Mouse (Mus musculus) erythroblast, embryonic 14.5 days (primary cell): ENCODE data around the gene Zfp667. TPM values are rescaled to one million over a fixed set of nuclear protein-coding genes. Genes with fewer than 3 reads are reported as not detected.
"Not testable (repeated sequence)": the region's sequence is repeated elsewhere in the genome, so short reads cannot be mapped to it uniquely, and the experiment has no call there.

ENCODE experiments used
- H3K27me3 ChIP-seq: 2 replicates; pipeline ENCODE4 v1.6.1; 2012; ENCODE audit warnings: inconsistent platforms; ENCODE audit not compliant: control insufficient read depth
- H3K36me3 ChIP-seq: 2 replicates; pipeline ENCODE4 v1.6.1; 2012; ENCODE audit warnings: mild to moderate bottlenecking, inconsistent platforms; ENCODE audit not compliant: control insufficient read depth
- H3K4me1 ChIP-seq: 2 replicates; pipeline ENCODE4 v1.6.1; 2012; ENCODE audit warnings: inconsistent platforms; ENCODE audit not compliant: control insufficient read depth
- H3K4me3 ChIP-seq: replicated peaks from 2 replicates; pipeline ENCODE3; 2012; ENCODE audit warnings: moderate library complexity, mild to moderate bottlenecking, inconsistent platforms
- H3K9me3 ChIP-seq: 2 replicates; pipeline ENCODE4 v1.6.1; 2012; ENCODE audit warnings: low read length, inconsistent platforms, mixed read lengths; ENCODE audit not compliant: control insufficient read depth
- GATA1 ChIP-seq: IDR thresholded peaks from 2 replicates; pipeline ENCODE4 v1.6.1; 2012; ENCODE audit warnings: low read length, inconsistent platforms, mixed read lengths
- TAL1 ChIP-seq: IDR thresholded peaks from 3 replicates; pipeline ENCODE4 v1.6.1; 2012; ENCODE audit warnings: low read length, inconsistent platforms, mixed read lengths
- polyA plus RNA-seq: library from polyadenylated mRNA; stranded (reverse); fragments of >175 nt; gene quantifications from 2 replicates; pipeline ENCODE4 v1.2.3, GENCODE M21; 2012

Gene Zfp667
- polyA plus RNA-seq, 1 experiment = 0.07 TPM

DNA sequence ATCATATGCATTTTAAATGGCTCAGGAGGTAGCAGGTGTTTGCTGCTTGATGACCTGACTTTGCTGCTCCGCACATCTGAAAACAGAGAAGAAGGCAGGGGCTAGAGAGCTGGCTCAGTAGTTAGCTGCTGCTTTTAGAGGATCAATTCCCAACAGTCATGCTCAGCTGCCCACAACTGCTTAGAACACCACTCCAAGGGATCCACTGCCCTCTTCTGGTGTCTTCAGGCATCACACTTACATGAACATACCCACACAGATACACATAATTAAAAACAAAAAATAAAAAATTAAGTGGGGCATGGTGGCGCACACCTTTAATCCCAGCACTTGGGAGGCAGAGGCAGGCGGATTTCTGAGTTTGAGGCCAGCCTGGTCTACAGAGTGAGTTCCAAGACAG is 24.3 kb upstream of the Zfp667 start:
- Histone ChIP-seq H3K27me3 (no peaks in the 10 kb centered on the region), H3K4me3 (no peak overlapping the region), H3K36me3 (no peaks in the 10 kb centered on the region), H3K9me3 (no peaks in the 10 kb centered on the region), H3K4me1 (no peaks in the 10 kb centered on the region)
- no peak for TF ChIP-seq GATA1
- TF ChIP-seq TAL1 = no peak

DNA sequence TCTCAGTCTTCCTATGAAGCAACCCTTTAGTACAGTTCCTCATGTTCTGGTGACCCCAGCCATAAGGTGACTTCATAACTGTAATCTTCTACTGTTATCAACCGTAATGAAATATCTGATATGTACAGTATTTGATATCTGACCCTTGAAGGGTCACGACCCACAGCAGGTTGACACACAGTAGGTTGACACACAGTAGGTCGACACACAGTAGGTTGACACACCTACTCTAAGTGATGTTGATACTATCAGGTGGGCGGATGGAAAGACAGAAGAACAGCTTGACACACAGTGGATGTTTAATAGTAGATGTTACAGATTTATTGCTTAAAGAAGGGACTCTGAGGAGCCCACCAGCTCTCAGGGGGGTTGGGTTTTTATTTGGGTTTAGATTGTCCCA is 23.4 kb upstream of the Zfp667 start:
- Histone ChIP-seq H3K9me3 (no peaks in the 10 kb centered on the region), H3K36me3 (no peaks in the 10 kb centered on the region), H3K4me3 (no peak overlapping the region), H3K4me1 (no peaks in the 10 kb centered on the region), H3K27me3 (no peaks in the 10 kb centered on the region)
- TF ChIP-seq TAL1 = no peak

DNA sequence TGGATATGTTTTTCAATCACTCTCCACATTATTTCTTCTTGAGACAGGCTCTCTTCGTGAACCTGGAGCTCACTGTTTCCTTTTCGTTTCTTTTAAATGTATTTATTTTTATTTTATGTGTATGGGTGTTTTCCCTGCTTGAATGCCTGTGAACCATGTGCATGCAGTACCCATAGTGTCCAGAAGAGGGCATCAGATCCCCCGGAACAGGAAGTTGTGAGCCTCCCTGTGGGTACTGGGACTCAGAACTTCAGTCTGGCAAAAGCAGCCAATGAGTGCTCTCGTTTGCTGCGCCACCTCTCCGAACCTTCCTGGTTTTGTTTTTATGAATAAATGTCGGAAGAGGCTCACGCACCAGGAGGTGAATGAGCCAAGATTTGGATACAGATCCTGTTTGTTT is 20.7 kb upstream of the Zfp667 start:
- Histone ChIP-seq H3K27me3 (no peaks in the 10 kb centered on the region), H3K9me3 (no peaks in the 10 kb centered on the region), H3K36me3 (no peaks in the 10 kb centered on the region), H3K4me1 (no peaks in the 10 kb centered on the region), H3K4me3 (no peak overlapping the region)
- no peak for TF ChIP-seq TAL1
- TF ChIP-seq GATA1 = no peak

DNA sequence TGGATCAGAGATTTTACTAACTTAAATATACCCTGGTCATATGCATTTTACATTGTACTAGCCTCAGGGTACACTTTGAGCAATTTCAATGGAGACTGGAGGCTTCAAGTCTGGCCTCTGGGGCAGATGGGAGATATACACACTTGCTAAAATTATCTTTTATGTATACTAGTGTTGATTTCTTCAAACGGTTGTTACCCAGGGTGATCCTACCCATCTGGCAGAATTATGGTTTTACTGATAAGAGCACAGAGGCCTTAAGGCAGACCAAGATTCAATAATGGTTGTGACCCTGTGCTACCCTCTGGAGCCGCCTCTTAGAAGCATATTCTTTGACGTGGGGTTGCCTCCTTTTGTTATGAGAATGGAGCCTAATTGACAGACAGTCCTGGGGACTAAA is 8.5 kb upstream of the Zfp667 start:
- no peaks in the 10 kb centered on the region for H3K27me3 ChIP-seq
- H3K9me3 ChIP-seq = no peaks in the 10 kb centered on the region
- no peak for TF ChIP-seq TAL1
- no peak for TF ChIP-seq GATA1

DNA sequence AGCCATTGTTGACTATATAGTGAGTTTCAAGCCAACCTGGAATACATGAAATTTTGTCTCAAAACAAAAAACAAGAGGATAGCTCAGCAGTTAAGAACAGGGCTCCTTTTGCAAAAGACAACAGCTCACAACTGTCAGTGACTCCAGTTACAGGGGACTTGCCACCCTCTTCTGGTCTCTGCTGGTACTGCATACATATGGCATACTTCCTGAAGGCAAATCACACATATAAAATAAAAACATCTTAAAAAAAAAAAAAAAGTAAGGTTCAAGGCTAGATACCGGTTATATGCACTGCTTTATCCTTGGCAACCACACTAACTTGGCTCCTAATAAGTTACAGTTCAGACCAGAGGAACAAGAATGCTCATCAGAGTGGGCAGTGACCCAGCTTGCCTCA is 3.6 kb upstream of the Zfp667 start:
- Histone ChIP-seq H3K36me3 (no peaks in the 10 kb centered on the region), H3K4me3 (peak overlapping the region; percentile 69), H3K9me3 (no peaks in the 10 kb centered on the region), H3K4me1 (peaks cover 59% of the 10 kb centered on the region), H3K27me3 (no peaks in the 10 kb centered on the region)
- no peak for TF ChIP-seq GATA1
- TF ChIP-seq TAL1 = no peak

More for the DNA sequence above, 8.5 kb upstream of the Zfp667 start:
- Histone ChIP-seq H3K36me3 (no peaks in the 10 kb centered on the region), H3K4me1 (peaks cover 24% of the 10 kb centered on the region), H3K4me3 (no peak overlapping the region)

DNA sequence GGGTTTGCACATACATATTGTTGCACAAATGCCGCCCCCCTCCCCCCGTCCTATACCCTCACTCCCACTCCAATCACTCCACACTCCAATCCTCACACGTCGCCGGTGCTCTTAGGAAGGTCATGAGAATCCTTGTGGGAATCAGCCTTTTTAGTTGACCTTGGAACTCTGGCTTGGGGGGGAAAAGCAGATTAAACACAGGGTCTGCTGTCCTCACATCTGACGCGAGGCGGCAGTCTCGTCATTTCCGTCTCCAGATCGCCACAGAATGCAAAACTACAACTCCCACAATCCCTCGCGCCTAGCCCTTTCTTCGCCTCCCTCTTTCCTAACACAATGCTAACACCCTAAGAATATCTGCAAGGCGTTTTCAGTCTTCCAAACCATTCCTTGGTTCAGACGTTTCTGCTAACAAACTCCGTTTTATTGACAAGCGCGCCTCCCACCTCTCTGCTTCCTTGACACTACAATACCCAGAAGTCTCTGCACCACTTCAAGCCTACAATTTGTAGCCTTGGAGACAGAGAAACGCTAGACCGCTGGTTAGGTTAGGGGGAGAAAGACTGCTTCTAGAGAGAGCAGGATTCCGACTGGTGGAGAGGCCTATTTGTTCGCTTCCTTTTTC is 2.8 kb upstream of the Zfp667 start:
- H3K4me3 ChIP-seq = peak overlapping the region; percentile 69
- peaks cover 60% of the 10 kb centered on the region for H3K4me1 ChIP-seq
- TF ChIP-seq GATA1 (no peak), TAL1 (no peak)
- H3K27me3 ChIP-seq = no peaks in the 10 kb centered on the region
- no peaks in the 10 kb centered on the region for H3K9me3 ChIP-seq
- H3K36me3 ChIP-seq = peaks cover 2% of the 10 kb centered on the region

DNA sequence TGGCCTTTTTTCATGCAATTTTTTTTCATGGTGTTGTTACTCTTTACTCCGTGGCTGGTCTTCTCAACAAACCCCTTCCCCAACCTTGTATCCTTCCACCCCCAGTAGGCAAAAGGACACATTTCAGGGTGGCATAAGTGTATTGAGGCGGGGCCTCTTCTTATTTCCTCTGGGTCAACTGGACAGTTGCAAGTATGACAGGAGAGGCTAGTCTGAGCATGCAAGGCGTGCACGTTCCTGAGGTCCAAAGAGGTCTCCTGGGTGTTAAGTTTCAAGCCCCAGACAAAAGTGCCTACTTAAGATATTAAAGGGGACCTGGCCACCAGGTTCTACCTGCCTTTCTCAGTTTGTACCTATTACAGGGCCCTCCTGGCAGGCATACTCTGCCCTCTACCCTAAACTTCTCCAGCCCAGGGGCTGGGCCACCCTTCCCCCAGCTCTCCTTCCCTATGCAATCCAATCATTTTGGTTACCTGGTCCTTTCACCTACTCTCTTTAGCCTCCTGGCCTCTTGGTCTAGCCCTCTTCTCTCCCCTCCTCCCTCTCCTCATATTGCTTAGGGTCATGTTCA is 1.9 kb upstream of the Zfp667 start:
- H3K36me3 ChIP-seq = peaks cover 10% of the 10 kb centered on the region
- TF ChIP-seq TAL1 = no peak
- no peak for TF ChIP-seq GATA1
- no peak overlapping the region for H3K4me3 ChIP-seq
- H3K4me1 ChIP-seq = peaks cover 64% of the 10 kb centered on the region
- no peaks in the 10 kb centered on the region for H3K9me3 ChIP-seq
- H3K27me3 ChIP-seq = no peaks in the 10 kb centered on the region

DNA sequence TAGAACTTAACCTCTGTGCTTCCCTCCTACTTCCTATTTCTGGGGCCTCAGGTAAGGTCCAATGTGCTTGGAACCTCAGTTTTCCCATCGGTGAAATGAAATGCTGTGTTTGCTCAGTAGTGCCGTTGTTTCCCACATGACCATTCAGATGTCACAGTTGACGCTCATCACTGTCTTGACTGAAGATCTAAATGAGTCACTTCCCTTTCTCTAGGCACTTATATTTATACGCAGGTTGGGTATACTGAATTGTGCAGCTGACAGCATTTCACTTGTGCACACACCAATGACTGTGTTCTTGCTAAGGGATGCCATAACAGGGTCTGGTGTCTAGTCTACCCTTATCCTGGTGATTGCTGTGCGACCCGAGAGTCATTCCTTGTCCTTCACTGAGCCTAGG is 1.0 kb upstream of the Zfp667 start:
- H3K4me3 ChIP-seq = peak overlapping the region; percentile 84
- H3K9me3 ChIP-seq = no peaks in the 10 kb centered on the region
- TF ChIP-seq GATA1 (no peak), TAL1 (no peak)
- H3K4me1 ChIP-seq = peaks cover 65% of the 10 kb centered on the region
- no peaks in the 10 kb centered on the region for H3K27me3 ChIP-seq
- H3K36me3 ChIP-seq = peaks cover 16% of the 10 kb centered on the region

DNA sequence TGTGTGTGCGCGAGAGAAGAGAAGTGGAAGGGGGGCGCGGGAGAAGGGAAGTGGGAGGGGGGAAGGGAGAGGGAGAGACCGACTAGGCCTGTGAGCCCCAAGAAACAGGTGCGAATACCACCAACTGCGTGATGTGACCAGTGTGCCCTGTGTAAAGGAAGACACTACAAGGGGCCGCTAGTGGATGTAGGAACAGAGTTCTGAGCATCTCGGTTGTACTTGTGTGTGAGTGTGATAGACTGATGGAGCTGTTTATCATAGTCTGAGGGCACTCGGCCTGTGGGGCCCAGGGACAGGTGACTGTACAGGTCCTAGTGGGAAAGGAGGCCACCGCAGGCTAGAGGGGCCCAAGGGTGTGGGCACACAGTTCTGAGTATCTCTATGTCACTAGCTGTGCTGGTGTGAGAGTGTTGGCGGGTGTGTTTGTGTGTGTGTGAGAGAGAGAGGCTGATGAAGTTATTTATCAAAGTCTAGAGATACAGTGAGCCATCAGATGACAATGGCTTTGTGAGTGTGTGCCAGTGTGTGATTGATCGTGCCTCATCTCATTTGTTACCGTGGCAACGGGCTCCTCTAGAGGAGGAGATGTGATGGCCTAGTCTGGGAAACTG is 647 bp downstream of the Zfp667 start:
- Histone ChIP-seq H3K4me1 (peaks cover 65% of the 10 kb centered on the region), H3K4me3 (peak overlapping the region; percentile 84), H3K27me3 (no peaks in the 10 kb centered on the region), H3K36me3 (peaks cover 28% of the 10 kb centered on the region), H3K9me3 (no peaks in the 10 kb centered on the region)
- no peak for TF ChIP-seq TAL1
- no peak for TF ChIP-seq GATA1

DNA sequence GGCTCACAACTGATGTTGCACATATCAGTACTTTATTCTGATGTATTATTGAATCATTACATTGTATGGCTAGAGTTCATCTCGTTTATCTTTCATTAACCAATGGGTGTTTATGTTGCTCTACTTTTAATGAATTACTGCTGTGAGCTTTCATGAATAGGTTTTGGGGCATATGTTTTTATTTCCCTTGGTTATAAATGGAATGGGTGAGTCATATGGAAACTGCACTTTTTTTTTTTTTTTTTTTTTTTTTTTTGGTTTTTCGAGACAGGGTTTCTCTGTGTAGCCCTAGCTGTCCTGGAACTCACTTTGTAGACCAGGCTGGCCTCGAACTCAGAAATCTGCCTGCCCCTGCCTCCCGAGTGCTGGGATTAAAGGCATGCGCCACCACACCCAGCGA is 4.7 kb downstream of the Zfp667 start:
- Histone ChIP-seq H3K36me3 (peaks cover 65% of the 10 kb centered on the region), H3K4me1 (peaks cover 32% of the 10 kb centered on the region)
- not testable (repeated sequence) for H3K4me3 ChIP-seq, H3K27me3 ChIP-seq, H3K9me3 ChIP-seq

DNA sequence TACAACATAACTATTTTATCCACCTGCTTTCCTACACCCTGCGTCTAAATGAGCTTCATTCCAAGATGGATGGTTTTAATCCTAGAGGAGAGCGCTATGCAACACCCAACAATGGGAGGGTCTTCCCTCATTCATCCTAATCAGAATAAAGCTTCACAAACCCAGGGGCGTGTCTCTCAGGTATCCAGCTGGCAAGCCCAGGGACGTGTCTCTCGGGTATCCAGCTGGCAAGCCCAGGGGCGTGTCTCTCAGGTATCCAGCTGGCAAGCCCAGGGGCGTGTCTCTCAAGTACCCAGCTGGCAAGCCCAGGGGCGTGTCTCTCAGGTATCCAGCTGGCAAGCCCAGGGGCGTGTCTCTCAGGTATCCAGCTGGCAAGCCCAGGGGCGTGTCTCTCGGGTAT is 14.4 kb downstream of the Zfp667 start:
- H3K27me3 ChIP-seq, H3K9me3 ChIP-seq, H3K4me3 ChIP-seq, H3K4me1 ChIP-seq: not testable (repeated sequence)
- peaks cover 72% of the 10 kb centered on the region for H3K36me3 ChIP-seq
